Mouse (Mus musculus): ENCODE data around the gene Slc6a3.

DNA sequence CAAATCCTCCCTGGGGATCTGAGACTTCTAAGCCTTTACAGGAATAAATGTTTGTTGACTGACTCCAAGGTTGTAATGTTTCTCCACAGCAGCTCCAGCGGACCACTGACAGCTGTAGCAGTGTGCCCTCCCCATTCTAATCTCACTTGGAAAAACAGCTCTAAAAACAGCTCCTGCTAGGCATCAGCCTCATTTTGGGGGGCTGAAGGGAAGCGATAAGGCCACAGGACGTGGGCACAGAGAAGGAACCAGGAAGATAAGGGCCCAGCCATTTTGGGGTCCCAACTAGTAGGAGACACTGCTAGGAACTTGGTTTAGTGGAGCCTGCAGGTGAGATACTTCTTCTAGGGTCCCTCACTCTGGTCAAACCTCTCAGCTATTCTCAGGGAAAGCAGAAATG lies 1.3 kb upstream of the Slc6a3 start:
- TF ChIP-seq EP300 (IDR thresholded peaks at IDR 0.05; ENCODE audit: insufficient read depth, low read depth, low read length): no peak
- no peak for TF ChIP-seq CTCF (IDR thresholded peaks at IDR 0.05; ENCODE audit: low read depth, low read length)

All from ES-Bruce4 (cell line).